Mouse (Mus musculus): ENCODE results near the gene Ybx2.

Ybx2 gene

DNA sequence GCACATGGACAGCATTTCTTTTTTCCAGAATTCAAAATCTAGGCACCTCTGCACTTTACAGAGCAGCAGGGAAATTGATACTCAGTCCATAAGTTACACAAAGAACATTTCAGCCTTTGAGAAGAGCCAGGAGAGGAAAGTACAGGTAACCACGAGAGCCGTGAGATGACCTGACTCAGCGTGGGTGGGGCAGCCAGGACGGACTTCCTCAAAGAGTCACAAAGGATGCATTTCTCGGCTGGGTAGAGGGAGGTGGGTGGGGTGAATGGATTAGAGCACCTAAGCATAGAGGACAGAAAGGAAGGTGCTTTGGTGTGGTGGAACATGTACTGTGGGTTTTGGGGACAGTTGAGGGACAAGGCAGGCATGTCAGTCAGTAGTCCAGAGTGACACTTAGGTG, 26.2 kb downstream of the Ybx2 start:
- DNase-seq (ENCODE audit: low read depth, low spot score), result no peak

DNA sequence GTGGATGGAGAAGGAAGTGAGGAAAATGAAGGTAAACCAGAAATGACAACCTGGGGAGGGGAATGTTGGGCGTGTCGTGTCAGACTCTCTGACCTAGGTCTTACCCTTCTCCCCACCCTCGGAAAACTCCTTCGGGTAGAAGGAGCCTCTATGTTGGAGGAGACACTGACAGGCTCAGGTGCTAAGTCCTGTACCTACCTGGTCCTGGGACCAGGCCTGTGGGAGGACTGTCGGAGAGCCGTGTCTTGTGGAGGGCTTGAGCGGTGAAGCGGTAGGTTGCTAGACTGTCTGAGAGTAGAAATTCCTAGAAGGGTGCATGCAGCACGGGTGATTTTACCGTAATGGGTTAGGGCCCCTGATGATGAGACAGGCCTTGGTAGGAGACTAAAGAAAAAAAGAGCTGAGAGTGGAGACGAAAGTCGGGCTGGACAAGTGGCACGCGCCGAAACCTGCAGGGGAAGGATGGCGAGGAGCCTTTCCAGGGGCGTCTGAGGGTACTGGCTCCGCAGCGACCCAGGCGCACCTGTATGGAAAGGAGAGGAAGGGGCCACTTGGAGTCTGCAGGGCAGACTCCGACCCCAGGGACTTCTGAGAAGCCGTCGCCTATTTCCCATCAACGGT, 29.2 kb downstream of the Ybx2 start, which contains the start of gene Cldn7:
TSS of gene Cldn7 (plus strand) at position 130 of the 621 bp plus-strand sequence.
- DNase-seq (ENCODE audit: low read depth, low spot score), result no peak

DNA sequence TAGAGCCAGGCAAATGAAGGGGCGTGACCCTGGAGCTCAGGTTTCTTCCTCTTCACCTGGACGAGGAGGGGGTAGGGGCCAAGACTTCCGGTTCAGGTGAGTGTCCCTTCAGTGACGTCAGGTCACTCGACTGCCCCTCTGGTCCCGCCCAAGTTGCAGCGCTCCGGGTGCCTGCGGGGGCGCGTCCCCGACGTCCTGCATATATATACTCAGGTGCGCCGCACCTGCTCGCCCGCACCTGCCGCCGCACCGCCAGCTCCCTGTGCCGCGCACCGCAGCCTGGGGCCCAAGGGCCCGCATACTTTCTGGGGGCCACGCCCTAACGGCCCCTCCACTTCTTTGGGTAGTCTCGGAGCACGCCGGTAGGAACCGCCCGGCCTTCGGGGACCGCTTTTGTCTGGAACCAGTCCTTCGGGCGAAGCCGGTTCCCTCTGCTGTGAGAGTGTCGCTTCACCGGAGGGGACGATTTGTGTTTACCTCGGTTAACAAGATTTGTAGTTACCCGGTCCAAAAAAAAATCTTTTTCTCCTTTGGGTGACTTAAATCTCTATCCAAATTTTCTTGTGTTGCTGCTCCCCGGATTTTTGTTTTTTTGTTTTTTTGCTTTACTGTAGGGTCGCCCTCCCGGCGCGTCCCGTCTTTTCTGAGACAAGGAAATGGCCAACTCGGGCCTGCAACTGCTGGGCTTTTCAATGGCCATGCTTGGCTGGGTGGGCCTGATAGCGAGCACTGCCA, 29.8 kb downstream of the Ybx2 start:
- no peak for DNase-seq (ENCODE audit: low read depth, low spot score)

DNA sequence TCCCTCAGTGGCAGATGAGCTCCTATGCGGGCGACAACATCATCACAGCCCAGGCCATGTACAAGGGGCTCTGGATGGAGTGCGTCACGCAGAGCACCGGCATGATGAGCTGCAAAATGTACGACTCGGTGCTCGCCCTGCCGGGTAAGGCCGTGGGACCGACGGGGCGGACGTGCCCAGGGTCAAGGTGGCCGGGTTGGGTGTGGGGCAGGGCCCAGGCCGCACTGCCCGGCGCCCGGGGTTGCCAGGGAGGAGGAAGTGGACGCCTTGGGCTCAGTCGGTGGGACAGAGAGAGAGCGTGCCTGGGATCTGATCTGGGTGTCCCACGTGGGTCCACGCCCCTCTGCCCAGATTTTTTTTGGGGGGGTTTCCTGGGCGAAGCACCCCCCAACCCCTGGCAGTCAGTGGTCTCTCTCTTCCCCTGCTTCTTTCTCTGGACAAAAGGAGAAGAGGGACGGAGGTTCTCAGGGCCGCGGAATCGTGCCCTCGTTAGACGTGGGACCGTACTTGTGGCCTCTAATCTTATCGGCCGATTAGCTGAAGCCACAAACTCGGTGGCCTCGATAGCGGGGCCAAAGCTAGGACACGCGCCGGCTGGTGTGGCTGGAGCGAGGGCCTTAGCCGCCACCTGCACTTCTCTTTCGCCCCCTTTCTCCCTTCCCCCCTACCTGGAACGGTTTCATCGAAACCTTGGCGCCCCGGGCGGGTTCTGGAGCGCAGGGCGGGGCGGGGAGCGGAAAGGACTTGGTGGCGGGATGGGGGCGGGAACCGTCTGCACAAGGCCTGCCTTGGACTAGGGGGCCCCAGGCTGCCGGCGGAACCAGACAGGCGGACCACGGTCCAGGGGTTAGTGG, 30.6 kb downstream of the Ybx2 start:
- no peak for DNase-seq (ENCODE audit: low read depth, low spot score)

DNA sequence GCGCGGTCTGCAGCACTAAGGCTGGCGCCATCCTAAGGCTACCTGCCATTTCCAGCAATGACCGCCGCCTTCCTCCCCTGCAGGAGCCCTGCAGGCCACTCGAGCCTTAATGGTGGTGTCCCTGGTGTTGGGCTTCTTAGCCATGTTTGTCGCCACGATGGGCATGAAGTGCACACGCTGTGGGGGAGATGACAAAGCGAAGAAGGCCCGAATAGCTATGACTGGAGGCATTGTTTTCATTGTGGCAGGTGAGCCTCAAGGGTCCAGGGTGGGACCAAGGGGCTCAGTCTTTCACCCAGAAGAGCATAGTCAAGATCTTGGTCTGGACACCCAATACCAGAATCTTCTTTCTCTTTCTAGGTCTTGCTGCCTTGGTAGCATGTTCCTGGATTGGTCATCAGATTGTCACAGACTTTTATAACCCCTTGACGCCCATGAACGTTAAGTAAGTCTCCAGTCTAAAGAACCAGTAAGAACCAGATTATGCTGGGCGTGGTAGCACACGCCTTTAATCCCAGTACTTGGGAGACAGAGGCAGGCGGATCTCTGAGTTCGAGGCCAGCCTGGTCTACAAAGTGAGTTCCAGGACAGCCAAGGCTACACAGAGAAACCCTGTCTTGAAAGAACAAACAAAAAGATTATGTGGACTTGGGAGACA, 31.4 kb downstream of the Ybx2 start:
- DNase-seq (ENCODE audit: low read depth, low spot score), result no peak

DNA sequence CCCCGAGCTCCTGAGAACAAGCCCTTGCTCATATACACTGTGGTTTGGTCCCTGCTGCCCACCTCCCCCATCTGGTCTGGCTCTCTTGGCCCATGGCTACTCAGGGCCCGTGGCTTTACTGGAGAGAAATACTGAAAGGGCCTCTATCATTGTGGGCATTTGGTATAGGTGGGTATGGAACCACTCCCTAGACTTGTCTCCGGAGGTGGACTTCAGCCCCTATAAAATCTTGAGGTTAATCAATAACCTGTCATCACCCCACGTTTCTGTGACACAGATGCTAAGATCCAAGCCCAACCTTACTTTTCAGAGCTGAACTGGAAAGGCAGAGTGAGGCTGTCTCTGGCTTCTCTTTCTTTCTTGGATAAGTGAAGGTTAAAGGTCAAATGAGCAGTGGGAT, 33.2 kb downstream of the Ybx2 start:
- DNase-seq (ENCODE audit: low read depth, low spot score), result no peak

DNA sequence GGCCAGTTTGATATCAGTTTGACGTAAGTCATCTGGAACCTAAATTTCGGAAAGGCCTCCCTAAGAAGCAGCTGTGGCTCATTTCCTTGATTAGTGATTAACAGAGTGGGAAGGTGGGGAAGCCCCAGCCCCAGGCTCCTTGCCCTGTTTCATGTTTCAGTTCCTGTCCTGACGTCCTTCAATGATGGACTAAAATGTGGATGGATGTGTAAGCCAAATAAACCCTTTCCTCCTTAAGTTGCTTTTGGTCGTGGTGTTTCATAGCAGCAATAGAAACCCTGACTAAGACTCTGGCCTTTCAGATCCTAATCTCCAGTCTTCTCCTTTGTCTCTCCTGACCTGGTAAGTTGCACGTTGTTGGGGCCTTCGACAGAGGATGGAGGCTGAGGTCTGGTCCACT, 34.6 kb downstream of the Ybx2 start:
- DNase-seq (ENCODE audit: low read depth, low spot score), result no peak

DNA sequence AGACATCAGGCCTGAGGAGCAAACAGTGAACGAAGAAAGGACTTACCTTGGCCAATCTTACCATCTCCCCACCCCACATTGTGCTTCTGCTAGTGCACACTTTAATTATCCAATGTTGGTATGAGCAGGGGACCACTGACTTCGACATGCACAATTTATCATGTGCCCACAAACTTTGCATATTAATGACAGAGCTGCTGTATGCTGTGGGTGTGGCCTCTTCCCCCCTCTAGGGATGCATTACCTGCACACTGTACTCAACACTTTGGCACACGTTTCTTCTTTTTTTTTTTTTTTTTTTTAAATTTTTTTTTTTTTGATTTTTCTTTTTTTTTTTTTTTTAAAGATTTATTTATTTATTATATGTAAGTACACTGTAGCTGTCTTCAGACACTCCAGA, 35.2 kb downstream of the Ybx2 start:
- no peak for DNase-seq (ENCODE audit: low read depth, low spot score)

DNA sequence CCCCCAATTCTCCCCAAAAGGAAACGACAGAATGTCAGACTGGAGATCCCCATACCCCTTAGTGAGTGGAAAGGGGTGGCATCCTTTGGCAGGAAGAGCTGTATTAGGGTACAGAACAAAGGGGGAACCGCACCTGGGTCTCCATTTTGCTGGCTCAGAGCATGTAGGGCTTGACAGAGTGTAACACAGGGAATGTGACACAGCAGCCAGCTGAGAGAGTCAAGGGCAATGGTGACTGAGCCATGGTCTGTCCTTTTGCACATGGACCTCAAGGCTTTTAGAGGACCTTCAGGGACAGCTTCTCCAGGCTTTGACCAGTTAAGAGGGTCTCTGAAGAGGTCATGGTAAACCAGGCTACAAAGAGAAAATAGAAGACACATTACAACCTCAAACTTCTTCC, 39.3 kb downstream of the Ybx2 start:
- no peak for DNase-seq (ENCODE audit: low read depth, low spot score)

DNA sequence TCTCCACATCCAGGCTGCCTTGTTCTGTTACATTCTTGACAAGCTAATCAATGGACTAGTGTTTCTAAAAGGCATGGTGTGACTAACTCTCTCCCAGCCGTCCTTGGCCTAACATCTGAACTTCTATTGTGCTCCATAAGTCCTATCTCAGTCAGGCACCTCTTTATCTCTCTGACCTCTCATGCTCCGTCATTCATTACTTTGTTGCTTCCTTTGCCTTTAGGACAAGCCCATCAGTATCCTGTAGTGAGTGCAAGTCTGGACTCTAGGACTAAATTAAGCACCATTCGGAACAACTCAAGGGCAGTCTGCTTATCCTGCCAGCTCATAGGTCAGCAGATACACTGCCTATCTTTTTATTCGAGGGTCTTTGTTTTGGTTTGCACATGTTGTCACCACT, 40.7 kb downstream of the Ybx2 start:
- no peak for DNase-seq (ENCODE audit: low read depth, low spot score)

DNA sequence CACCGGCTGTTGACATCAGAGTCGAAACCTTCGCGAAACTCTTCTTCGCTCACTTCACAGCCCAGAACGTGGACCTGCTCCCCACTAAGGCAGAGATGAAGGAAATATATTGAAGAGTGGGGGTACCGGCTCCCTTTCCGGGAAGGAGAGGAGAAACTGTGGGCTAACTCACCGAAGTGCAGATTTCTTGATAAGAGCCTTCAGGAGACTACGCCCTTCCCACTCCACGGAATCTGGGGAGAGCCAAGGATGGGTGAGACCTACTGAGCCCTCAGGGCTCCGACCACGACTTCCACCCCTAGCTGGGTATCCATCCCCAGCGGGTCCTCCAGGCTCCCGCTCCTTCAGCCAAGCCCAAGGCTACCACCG, 44.2 kb downstream of the Ybx2 start:
- no peak for DNase-seq (ENCODE audit: low read depth, low spot score)

DNA sequence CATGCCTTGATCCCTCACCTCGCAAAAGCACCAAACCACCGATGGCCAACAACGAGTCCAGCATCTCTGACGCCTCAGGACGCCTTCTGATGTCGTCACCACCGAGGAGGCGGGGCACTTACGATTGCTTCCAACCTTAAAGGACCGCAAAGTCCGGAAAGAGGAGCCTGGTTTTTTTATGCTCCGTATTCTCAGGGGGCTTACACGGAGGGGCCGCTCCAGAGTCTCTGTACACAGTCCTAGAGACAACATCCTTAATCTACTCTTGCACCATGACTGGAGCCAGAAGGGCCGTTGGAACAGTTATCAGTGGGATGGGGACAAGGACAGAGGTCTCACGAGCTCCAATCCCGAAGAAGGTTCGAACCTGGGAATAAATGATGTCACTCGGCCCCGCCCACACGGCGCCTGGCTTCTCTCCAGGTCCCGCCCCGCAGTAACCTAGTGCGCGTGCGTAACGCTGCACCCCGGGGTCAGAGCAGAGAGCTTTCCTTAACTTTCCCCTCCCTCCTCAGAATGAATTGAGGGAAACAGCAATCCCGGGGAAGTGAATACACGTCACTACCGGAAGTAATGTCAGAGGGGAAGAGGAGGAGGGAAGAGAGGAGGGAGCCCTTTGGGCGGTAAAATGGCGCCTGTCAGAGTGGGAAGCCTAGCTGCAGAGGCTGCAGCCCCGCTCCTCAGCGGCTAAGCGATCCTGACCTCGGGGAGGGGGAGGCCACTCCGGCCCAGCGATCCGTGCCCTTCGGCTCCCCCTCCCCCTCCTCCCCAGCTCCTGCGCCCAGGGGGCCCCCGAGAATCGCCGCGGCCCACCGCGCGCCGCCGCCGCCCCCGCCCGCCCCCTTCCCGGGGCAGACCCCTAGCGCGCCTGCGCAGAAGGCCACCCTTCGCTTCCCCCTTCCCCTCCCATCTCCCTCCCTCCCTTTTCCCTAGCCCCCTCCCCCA, 44.9 kb downstream of the Ybx2 start:
- peak; percentile 99 for DNase-seq (ENCODE audit: low read depth, low spot score)

DNA sequence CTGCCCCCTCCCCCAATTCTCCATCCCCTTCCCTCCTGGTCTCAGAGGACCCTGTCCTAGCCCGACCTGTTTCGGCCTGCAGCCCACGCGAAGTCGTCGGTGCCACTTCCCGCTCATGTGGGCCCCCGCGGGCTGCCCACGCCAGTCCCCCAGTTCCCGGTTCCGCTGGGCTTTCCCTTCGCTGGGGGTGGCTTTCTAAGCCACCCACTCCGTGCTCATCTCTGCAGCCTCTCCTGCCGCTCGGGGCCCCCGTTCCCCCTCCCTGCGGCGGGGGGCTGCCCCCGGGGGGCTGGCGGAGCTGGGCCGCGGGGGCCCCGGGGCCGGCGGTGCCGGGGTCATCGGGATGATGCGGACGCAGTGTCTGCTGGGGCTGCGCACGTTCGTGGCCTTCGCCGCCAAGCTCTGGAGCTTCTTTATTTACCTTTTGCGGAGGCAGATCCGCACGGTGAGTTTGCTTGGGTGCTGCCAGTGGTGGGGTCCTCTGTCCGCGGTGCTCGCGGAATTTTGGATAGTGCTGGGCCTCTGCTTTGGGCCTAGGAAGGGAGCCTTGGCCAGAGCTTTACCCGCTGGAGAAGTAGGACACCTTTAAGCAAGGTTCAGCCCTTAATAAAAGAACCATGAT, 45.7 kb downstream of the Ybx2 start, which contains the start of gene Ctdnep1:
TSS of gene Ctdnep1 (plus strand) at position 16 of the 622 bp plus-strand sequence.
- DNase-seq (ENCODE audit: low read depth, low spot score), result no peak

DNA sequence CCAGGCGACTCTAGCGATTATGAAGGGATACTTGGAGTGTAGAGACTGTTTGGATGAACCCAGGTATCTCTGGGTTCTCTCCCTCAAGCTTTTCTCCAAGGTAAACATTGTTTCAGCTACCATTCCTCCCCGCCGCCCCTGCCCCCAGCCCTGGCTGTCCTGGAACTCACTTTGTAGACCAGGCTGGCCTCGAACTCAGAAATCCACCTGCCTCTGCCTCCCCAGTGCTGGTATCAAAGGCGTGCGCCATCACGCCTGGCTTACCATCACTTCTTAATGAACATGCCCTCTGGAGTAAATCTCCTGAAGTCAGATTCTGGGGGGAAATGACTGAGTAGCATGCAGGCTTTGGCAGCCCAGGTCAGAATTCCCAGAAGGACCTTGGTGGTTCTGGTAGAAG, 46.6 kb downstream of the Ybx2 start, which contains the start of gene Elp5:
TSS of gene Elp5 (minus strand) at position 293 of the 400 bp plus-strand sequence.
- DNase-seq (ENCODE audit: low read depth, low spot score), result no peak

DNA sequence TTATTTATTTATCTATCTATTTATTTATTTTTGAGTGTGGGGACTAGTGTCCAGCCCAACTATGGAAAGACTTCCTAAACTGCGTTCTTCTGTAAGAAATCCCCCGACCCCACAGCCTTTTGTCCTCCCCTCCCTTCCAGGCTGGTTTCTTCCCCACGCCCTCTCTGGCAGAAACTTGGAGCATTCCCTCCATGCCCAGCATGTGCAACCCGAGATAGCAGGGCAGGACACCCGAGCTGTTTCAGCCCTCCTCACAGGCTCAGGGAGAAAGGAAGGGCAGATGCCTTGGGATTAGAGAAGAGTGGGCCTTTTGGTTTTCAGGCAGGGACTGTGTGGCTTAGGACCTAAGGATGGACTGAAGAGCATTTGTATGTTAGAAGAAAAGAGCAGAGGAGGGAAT, 47.3 kb downstream of the Ybx2 start:
- peak; percentile 84 for DNase-seq (ENCODE audit: low read depth, low spot score)

DNA sequence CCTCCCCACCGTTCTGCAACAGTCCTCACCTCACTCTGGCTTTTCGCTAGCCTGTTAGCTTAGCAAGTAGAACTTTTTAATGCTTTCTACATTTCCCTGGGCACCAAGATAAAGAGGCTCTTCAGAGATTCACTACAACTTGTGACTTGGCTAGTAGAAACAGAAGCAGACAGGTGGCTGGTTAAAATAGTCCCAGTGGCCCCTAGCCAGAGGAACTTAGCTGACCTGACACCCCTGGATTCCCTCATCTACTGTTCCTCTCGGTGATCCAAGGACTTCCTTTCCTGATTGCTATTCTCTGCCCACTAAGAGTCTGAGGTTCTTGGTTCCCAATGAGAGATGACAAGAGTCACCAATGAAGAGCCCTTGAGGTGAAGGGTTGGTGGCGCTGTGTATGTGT, 47.8 kb downstream of the Ybx2 start:
- peak; percentile 88 for DNase-seq (ENCODE audit: low read depth, low spot score)

DNA sequence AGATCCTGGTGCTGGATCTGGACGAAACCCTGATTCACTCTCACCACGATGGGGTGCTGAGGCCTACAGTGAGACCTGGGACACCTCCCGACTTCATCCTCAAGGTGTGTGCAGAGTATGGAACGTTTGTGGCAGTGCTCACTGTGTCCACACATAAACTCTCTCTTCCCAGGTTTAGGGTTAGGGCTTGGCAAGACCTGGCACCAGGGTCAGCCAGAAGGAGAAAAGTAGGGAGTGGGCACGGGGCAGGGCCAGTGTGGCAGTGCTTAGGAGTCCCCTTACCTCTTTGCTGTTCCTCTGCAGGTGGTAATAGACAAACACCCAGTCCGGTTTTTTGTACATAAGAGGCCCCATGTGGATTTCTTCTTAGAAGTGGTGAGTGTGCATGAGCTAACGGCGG, 48.8 kb downstream of the Ybx2 start:
- no peak for DNase-seq (ENCODE audit: low read depth, low spot score)

DNA sequence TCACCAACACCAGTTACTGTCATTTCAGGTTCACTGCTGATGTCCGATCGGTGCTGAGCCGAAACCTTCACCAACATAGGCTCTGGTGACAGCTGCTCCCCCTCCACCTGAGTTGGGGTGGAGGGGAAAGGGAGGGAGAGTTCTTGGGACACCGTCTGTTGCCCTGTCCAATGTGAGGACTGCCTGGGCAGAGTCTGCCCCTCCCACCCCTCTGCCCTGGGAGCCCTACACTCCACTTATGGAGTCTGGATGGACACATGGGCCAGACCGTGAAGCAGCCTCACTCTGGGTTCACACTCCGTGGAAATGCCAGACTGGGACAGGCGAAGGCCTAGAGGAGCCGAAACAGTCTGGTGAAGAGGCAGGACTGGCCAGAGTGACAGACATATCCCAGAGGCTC, 54.4 kb downstream of the Ybx2 start:
- DNase-seq (ENCODE audit: low read depth, low spot score), result no peak
